Mouse (Mus musculus) heart, adult 11 months (tissue): ENCODE data around the gene Fank1.

Experiments used
- DNase-seq: peaks from one replicate; pipeline ENCODE4 v3.0.0; 2022

Fank1 gene

GRCm38 (mm10) chr7:133776626-133776996 lies at the start of gene Fank1:
TSS of gene Fank1 (plus strand) at chr7:133776861.
- DNase-seq, result peak; percentile 99

- peak; percentile 95 for DNase-seq
These were observed 49.6 kb upstream of the Fank1 start for GRCm38 (mm10) chr7:133727027-133727426.

GRCm38 (mm10) chr7:133729351-133729750 lies 47.3 kb upstream of the Fank1 start:
- DNase-seq, result no peak

GRCm38 (mm10) chr7:133730324-133731191 lies 46.1 kb upstream of the Fank1 start:
- peak; percentile 93 for DNase-seq

- peak; percentile 93 for DNase-seq
These were observed 44.6 kb upstream of the Fank1 start for GRCm38 (mm10) chr7:133731971-133732645.

GRCm38 (mm10) chr7:133740558-133740957 lies 36.1 kb upstream of the Fank1 start:
- DNase-seq, result no peak

GRCm38 (mm10) chr7:133742530-133743325 lies 33.9 kb upstream of the Fank1 start:
- DNase-seq, result peak; percentile 84

- DNase-seq, result peak; percentile 42
These were observed 33.0 kb upstream of the Fank1 start for GRCm38 (mm10) chr7:133743611-133744010.

- no peak for DNase-seq
These were observed 32.5 kb upstream of the Fank1 start for GRCm38 (mm10) chr7:133744209-133744608.

GRCm38 (mm10) chr7:133744701-133745100 lies 32.0 kb upstream of the Fank1 start:
- DNase-seq, result peak; percentile 94

GRCm38 (mm10) chr7:133747372-133747771 lies 29.3 kb upstream of the Fank1 start:
- peak; percentile 95 for DNase-seq

- peak; percentile 89 for DNase-seq
These were observed 27.9 kb upstream of the Fank1 start for GRCm38 (mm10) chr7:133748753-133749152.

- DNase-seq, result peak; percentile 94
These were observed 26.0 kb upstream of the Fank1 start for GRCm38 (mm10) chr7:133750666-133751065.

- DNase-seq, result peak; percentile 61
These were observed 25.5 kb upstream of the Fank1 start for GRCm38 (mm10) chr7:133751163-133751562.

- peak; percentile 70 for DNase-seq
These were observed 18.7 kb upstream of the Fank1 start for GRCm38 (mm10) chr7:133757961-133758455.

GRCm38 (mm10) chr7:133758716-133759115 lies 17.9 kb upstream of the Fank1 start:
- DNase-seq, result peak; percentile 73

- DNase-seq, result peak; percentile 81
These were observed 16.9 kb upstream of the Fank1 start for GRCm38 (mm10) chr7:133759611-133760353.

- peak; percentile 33 for DNase-seq
These were observed 14.0 kb upstream of the Fank1 start for GRCm38 (mm10) chr7:133762696-133763095.

- peak; percentile 55 for DNase-seq
These were observed 12.2 kb upstream of the Fank1 start for GRCm38 (mm10) chr7:133764425-133764824.

- no peak for DNase-seq
These were observed 11.3 kb upstream of the Fank1 start for GRCm38 (mm10) chr7:133765240-133765848.

GRCm38 (mm10) chr7:133765849-133766243 lies 10.8 kb upstream of the Fank1 start:
- DNase-seq, result peak; percentile 98

- no peak for DNase-seq
These were observed 8.6 kb upstream of the Fank1 start for GRCm38 (mm10) chr7:133768027-133768426.
